18 mouse cellular contexts compared by ENCODE assay signal in the genomic region with DNA sequence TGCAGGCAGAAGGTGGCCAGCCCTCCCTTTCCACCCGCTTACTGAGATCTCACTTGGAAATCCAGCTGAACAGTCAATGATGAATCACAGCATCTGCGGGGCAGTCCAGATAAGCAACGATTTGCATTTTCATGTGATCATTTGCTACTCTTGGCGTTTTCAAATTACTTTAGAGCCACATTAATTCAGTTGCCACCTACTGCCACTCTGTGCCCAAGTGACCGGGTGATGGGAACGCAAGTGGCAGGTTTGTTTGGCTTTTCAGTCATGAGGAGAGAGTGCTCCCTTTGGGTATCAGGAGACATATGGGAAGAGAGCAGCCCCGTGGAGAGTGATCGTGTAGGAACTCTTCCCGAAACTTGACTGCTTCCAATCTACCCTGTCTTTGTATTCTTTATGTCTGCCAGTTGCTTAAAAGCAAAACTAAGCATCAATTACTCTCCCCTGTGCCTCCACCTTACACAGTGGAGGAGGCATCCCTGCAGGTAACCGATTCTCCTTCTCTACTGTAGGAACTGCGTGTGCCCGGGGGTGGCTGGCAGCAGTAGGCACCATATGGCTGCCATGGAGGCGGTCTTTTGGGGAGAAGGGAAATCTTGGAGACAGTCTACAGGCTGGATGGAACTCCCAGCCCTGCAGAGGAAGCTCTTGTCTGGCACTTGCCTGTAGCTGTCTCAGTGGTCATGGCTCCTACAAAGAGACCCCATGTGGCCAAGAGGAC.
DNase-seq lines count a peak whose midpoint lies in the region; ATAC-seq lines count a peak whose summit lies in the region.
"Had no signal": no experiment of that assay in that cellular context is flagged by ENCODE, and none has a peak within 500 bp of the region (broad histone marks: within the 10 kb centered on the region; RNA-seq: fewer than 3 reads in every experiment).

No protein-coding gene starts in this region.

- H3K27me3 ChIP-seq in hindbrain, embryonic 14.5 days (ENCODE audit: control insufficient read depth, insufficient read depth, low read length), result no peaks in the 10 kb centered on the region
- H3K27me3 ChIP-seq: heart, embryonic 15.5 days; hindbrain, embryonic 13.5 days had no signal

- no peaks in the 10 kb centered on the region for H3K36me3 ChIP-seq in hindbrain, embryonic 14.5 days (replicated peaks; ENCODE audit: control insufficient read depth, insufficient read depth)
- H3K36me3 ChIP-seq: embryonic facial prominence, embryonic 10.5 days; forebrain, embryonic 10.5 days; heart, embryonic 15.5 days; hindbrain, embryonic 13.5 days; midbrain, embryonic 10.5 days had no signal

- intact Hi-C loops in left cerebral cortex, postnatal 36 days (cut with DNase I), result no loop called here

- peak; percentile 57 for DNase-seq in cerebellum, adult 11 months
- DNase-seq in cerebellum, adult 9-10 months, result peak; percentile 78
- DNase-seq in layer of hippocampus, adult 18-20 months (ENCODE audit: low spot score in 2 of 2), result peak; percentile 72 to 87
- DNase-seq in left cerebral cortex, postnatal 36 days (ENCODE audit: low spot score in 2 of 2), result peak; percentile 87 to 90
- DNase-seq in adrenal gland, postnatal 14 days, result no peak
- no peak for DNase-seq in natural killer cell, adult 2 months (ENCODE audit: low spot score in 2 of 2)
- no peak for DNase-seq in hindbrain, embryonic 14.5 days (ENCODE audit: low spot score)
- DNase-seq: gastrocnemius, postnatal 14 days; kidney, adult 8-10 months; lung, postnatal 14 days; thymus, postnatal 14 days had no signal

- no peak overlapping the region for H3K4me3 ChIP-seq in hindbrain, embryonic 14.5 days (replicated peaks; ENCODE audit: low read length)
- H3K4me3 ChIP-seq: embryonic facial prominence, embryonic 10.5 days; forebrain, embryonic 10.5 days; heart, embryonic 15.5 days; hindbrain, embryonic 13.5 days; midbrain, embryonic 10.5 days; myocyte had no signal

- H3K4me1 ChIP-seq in hindbrain, embryonic 14.5 days (replicated peaks; ENCODE audit: control insufficient read depth, insufficient read depth, low read length), result no peaks in the 10 kb centered on the region
- H3K4me1 ChIP-seq: embryonic facial prominence, embryonic 10.5 days; forebrain, embryonic 10.5 days; heart, embryonic 15.5 days; midbrain, embryonic 10.5 days had no signal

- no peak overlapping the region for H3K9ac ChIP-seq in hindbrain, embryonic 14.5 days
- H3K9ac ChIP-seq: heart, embryonic 15.5 days; hindbrain, embryonic 13.5 days; liver, embryonic 14.5 days had no signal

- no peak overlapping the region for H3K4me2 ChIP-seq in hindbrain, embryonic 14.5 days (replicated peaks)
- H3K4me2 ChIP-seq: heart, embryonic 15.5 days; hindbrain, embryonic 13.5 days had no signal

- ATAC-seq in hindbrain, embryonic 14.5 days (ENCODE audit: low FRiP score), result no peak

- H3K9me3 ChIP-seq in hindbrain, embryonic 14.5 days (ENCODE audit: control insufficient read depth, low read length), result no peaks in the 10 kb centered on the region
- H3K9me3 ChIP-seq: embryonic facial prominence, embryonic 10.5 days; forebrain, embryonic 10.5 days; heart, embryonic 15.5 days; hindbrain, embryonic 13.5 days; midbrain, embryonic 10.5 days had no signal

- WGBS in hindbrain, embryonic 14.5 days, result 78% methylated on average over 13 of the region's 13 CpGs

- H3K27ac ChIP-seq in hindbrain, embryonic 14.5 days, result no peak overlapping the region
- H3K27ac ChIP-seq: embryonic facial prominence, embryonic 10.5 days; forebrain, embryonic 10.5 days; heart, embryonic 15.5 days; hindbrain, embryonic 13.5 days; liver, embryonic 14.5 days; midbrain, embryonic 10.5 days had no signal

Comparison
In these comparisons a context has a peak if more than half of its experiments do, and no peak if none do; other contexts are left out.
1. DNase-seq: peak in cerebellum, adult 11 months (single experiment), cerebellum, adult 9-10 months (single experiment), layer of hippocampus, adult 18-20 months (2 of 2) and left cerebral cortex, postnatal 36 days (2 of 2); none in adrenal gland, postnatal 14 days (single experiment), natural killer cell, adult 2 months (0 of 2) and hindbrain, embryonic 14.5 days (single experiment).